Mouse (Mus musculus): ENCODE results near the gene Rdh8.

Gene Rdh8

GRCm38 (mm10) chr9:20837184-20837947 is 19.1 kb downstream of the Rdh8 start:
- in situ Hi-C loops (cut with MboI) = no loop called here

- in situ Hi-C loops (cut with MboI) = no loop called here
These were observed 20.6 kb downstream of the Rdh8 start for GRCm38 (mm10) chr9:20838931-20839330.

GRCm38 (mm10) chr9:20842211-20842610 is 23.9 kb downstream of the Rdh8 start:
- in situ Hi-C loops (cut with MboI) = no loop called here

- in situ Hi-C loops (cut with MboI) = no loop called here
These were observed 24.4 kb downstream of the Rdh8 start for GRCm38 (mm10) chr9:20842670-20843069.

GRCm38 (mm10) chr9:20850179-20850578 is 31.9 kb downstream of the Rdh8 start:
- in situ Hi-C loops (cut with MboI) = no loop called here

- in situ Hi-C loops (cut with MboI) = no loop called here
These were observed 38.8 kb downstream of the Rdh8 start for GRCm38 (mm10) chr9:20857131-20857530.

GRCm38 (mm10) chr9:20859926-20860325 is 41.6 kb downstream of the Rdh8 start:
- in situ Hi-C loops (cut with MboI) = no loop called here

- in situ Hi-C loops (cut with MboI) = no loop called here
These were observed 43.5 kb downstream of the Rdh8 start for GRCm38 (mm10) chr9:20861821-20862220.

- in situ Hi-C loops (cut with MboI) = no loop called here
These were observed 43.9 kb downstream of the Rdh8 start for GRCm38 (mm10) chr9:20862225-20862624.

- in situ Hi-C loops (cut with MboI) = no loop called here
These were observed 48.6 kb downstream of the Rdh8 start for GRCm38 (mm10) chr9:20866879-20867278.

GRCm38 (mm10) chr9:20868448-20869001 is 50.2 kb downstream of the Rdh8 start, which contains the start of gene A230050P20Rik:
A230050P20Rik (plus strand) TSS chr9:20868642.
- in situ Hi-C loops (cut with MboI) = no loop called here

GRCm38 (mm10) chr9:20869246-20869645 is 50.9 kb downstream of the Rdh8 start:
- in situ Hi-C loops (cut with MboI) = no loop called here

- in situ Hi-C loops (cut with MboI) = no loop called here
These were observed 52.2 kb downstream of the Rdh8 start for GRCm38 (mm10) chr9:20870211-20871173.

- in situ Hi-C loops (cut with MboI) = no loop called here
These were observed 54.7 kb downstream of the Rdh8 start for GRCm38 (mm10) chr9:20872991-20873390.

- in situ Hi-C loops (cut with MboI) = no loop called here
These were observed 55.2 kb downstream of the Rdh8 start for GRCm38 (mm10) chr9:20873521-20873920.

GRCm38 (mm10) chr9:20875021-20875790 is 56.9 kb downstream of the Rdh8 start:
- in situ Hi-C loops (cut with MboI) = no loop called here
